Mouse (Mus musculus) liver, embryonic 16.5 days (tissue): Measurements from ENCODE around the gene Il17rd. TPM values are rescaled to one million over a fixed set of nuclear protein-coding genes. Genes with fewer than 3 reads are reported as not detected.
A peak's percentile ranks its signal among the peaks of the same experiment; 100 is the strongest.

Source experiments
- ATAC-seq: fragments of 200-750 bp; cut with Nextera tagmentation; 2 replicates; pipeline ENCODE4 v1.8.0; 2017; ENCODE audit warnings: low read depth, mild to moderate bottlenecking, moderate number of reproducible peaks, moderate library complexity
- H3K27ac ChIP-seq: fragments of 300-500 bp; sonication (generic); 2 replicates; pipeline ENCODE4 v1.5.1; 2014; ENCODE audit warnings: mild to moderate bottlenecking, low read length
- H3K27me3 ChIP-seq: fragments of 300-500 bp; sonication (generic); 2 replicates; pipeline ENCODE4 v1.6.1; 2014; ENCODE audit warnings: low read depth, low read length, mixed read lengths; ENCODE audit not compliant: control insufficient read depth, insufficient read depth
- H3K36me3 ChIP-seq: fragments of 300-500 bp; sonication (generic); 2 replicates; pipeline ENCODE4 v1.6.1; 2014; ENCODE audit warnings: mild to moderate bottlenecking; ENCODE audit not compliant: control insufficient read depth, insufficient read depth
- H3K4me1 ChIP-seq: fragments of 300-500 bp; sonication (generic); 2 replicates; pipeline ENCODE4 v1.6.1; 2014; ENCODE audit warnings: low read depth, low read length, mixed read lengths; ENCODE audit not compliant: control insufficient read depth
- H3K4me2 ChIP-seq: fragments of 300-500 bp; sonication (generic); 2 replicates; pipeline ENCODE4 v1.6.1; 2014; ENCODE audit warnings: low read depth, low read length, mixed read lengths
- H3K4me3 ChIP-seq: fragments of 300-500 bp; sonication (generic); 2 replicates; pipeline ENCODE4 v1.5.1; 2014; ENCODE audit warnings: low read depth, mild to moderate bottlenecking, low read length
- H3K9ac ChIP-seq: fragments of 300-500 bp; sonication (generic); 2 replicates; pipeline ENCODE4 v1.6.1; 2014; ENCODE audit warnings: low read depth, low read length
- H3K9me3 ChIP-seq: fragments of 300-500 bp; sonication (generic); replicated peaks from 2 replicates; pipeline ENCODE4 v1.6.1; 2016; ENCODE audit warnings: low read length; ENCODE audit not compliant: control insufficient read depth
- WGBS: fragments of 180-500 bp; shearing (Covaris S2); extraction: QIAGEN DNeasy Blood & Tissue Kit; methylation state at CpG from one replicate; pipeline ENCODE4 v1.1.7; 2014; ENCODE audit not compliant: insufficient replicate concordance; 5-methylcytosine and 5-hydroxymethylcytosine counted together
- polyA plus RNA-seq: library from polyadenylated mRNA; unstranded; fragments of >200 nt; fragmentation: Nextera tagmentation; extraction: Ambion mirVana; gene quantifications from 2 replicates; pipeline ENCODE4 v1.2.1, GENCODE M21; 2015

Il17rd gene
- polyA plus RNA-seq, 1 experiment from 2014 or later = 0.25 TPM

GRCm38 (mm10) chr14:27096779-27097178 is 58.0 kb downstream of the Il17rd start:
- Histone ChIP-seq H3K9ac (no peak overlapping the region), H3K27me3 (no peaks in the 10 kb centered on the region), H3K27ac (no peak overlapping the region), H3K4me3 (no peak overlapping the region), H3K4me2 (no peak overlapping the region), H3K36me3 (no peaks in the 10 kb centered on the region), H3K9me3 (no peaks in the 10 kb centered on the region), H3K4me1 (no peaks in the 10 kb centered on the region)
- WGBS = 20% methylated on average over 3 of the region's 3 CpGs
- ATAC-seq = no peak

GRCm38 (mm10) chr14:27101735-27102134 is 63.0 kb downstream of the Il17rd start:
- 44% methylated on average over 7 of the region's 7 CpGs for WGBS
- H3K27me3 ChIP-seq = no peaks in the 10 kb centered on the region
- H3K27ac ChIP-seq = peak overlapping the region; percentile 62
- H3K4me3 ChIP-seq = peak overlapping the region; percentile 12; the same call in 1 of the 2 replicates
- H3K4me1 ChIP-seq = no peaks in the 10 kb centered on the region; the same call in 1 of the 2 replicates
- no peaks in the 10 kb centered on the region for H3K36me3 ChIP-seq
- ATAC-seq = peak; percentile 89
- H3K4me2 ChIP-seq = peak overlapping the region; percentile 44
- H3K9ac ChIP-seq = no peak overlapping the region
- no peaks in the 10 kb centered on the region for H3K9me3 ChIP-seq

- no peak overlapping the region for H3K4me3 ChIP-seq
- no peak overlapping the region for H3K9ac ChIP-seq
- no peak overlapping the region for H3K27ac ChIP-seq
- WGBS = 59% methylated on average over 6 of the region's 6 CpGs
- H3K4me1 ChIP-seq = no peaks in the 10 kb centered on the region; the same call in 1 of the 2 replicates
- no peaks in the 10 kb centered on the region for H3K36me3 ChIP-seq
- H3K27me3 ChIP-seq = no peaks in the 10 kb centered on the region
- H3K4me2 ChIP-seq = no peak overlapping the region
- H3K9me3 ChIP-seq = no peaks in the 10 kb centered on the region
- ATAC-seq = no peak
These were observed 64.0 kb downstream of the Il17rd start for GRCm38 (mm10) chr14:27102720-27103119.

- 66% methylated on average over 12 of the region's 12 CpGs for WGBS
These were observed 67.2 kb downstream of the Il17rd start for GRCm38 (mm10) chr14:27105731-27106457.

GRCm38 (mm10) chr14:27108748-27109504 is 70.2 kb downstream of the Il17rd start:
- H3K4me2 ChIP-seq = no peak overlapping the region
- H3K27me3 ChIP-seq = no peaks in the 10 kb centered on the region
- WGBS = 44% methylated on average over 6 of the region's 6 CpGs
- H3K4me3 ChIP-seq = no peak overlapping the region
- no peaks in the 10 kb centered on the region for H3K4me1 ChIP-seq
- no peak overlapping the region for H3K9ac ChIP-seq
- H3K27ac ChIP-seq = no peak overlapping the region
- ATAC-seq = no peak
- H3K9me3 ChIP-seq = no peaks in the 10 kb centered on the region
- H3K36me3 ChIP-seq = no peaks in the 10 kb centered on the region

More at GRCm38 (mm10) chr14:27105731-27106457, 67.2 kb downstream of the Il17rd start:
- Histone ChIP-seq H3K27ac (no peak overlapping the region), H3K9me3 (no peaks in the 10 kb centered on the region), H3K4me3 (no peak overlapping the region), H3K27me3 (no peaks in the 10 kb centered on the region), H3K4me1 (no peaks in the 10 kb centered on the region; the same call in 1 of the 2 replicates), H3K4me2 (no peak overlapping the region), H3K9ac (no peak overlapping the region), H3K36me3 (no peaks in the 10 kb centered on the region)
- ATAC-seq = no peak

- Histone ChIP-seq H3K4me1 (no peaks in the 10 kb centered on the region), H3K27ac (no peak within 1 kb of the TSS), H3K4me2 (peak within 1 kb of the TSS; percentile 65), H3K9ac (peak within 1 kb of the TSS; percentile 36), H3K4me3 (peak within 1 kb of the TSS; percentile 58), H3K36me3 (no peaks in the 10 kb centered on the region), H3K9me3 (no peaks in the 10 kb centered on the region), H3K27me3 (peaks cover 14% of the 10 kb centered on the region)
- ATAC-seq = peak; percentile 80
- WGBS = under 1% methylated on average over 58 of the region's 58 CpGs
These were observed 75.9 kb downstream of the Il17rd start, which contains the start of gene Arhgef3 for GRCm38 (mm10) chr14:27114362-27115274. TSS of gene Arhgef3 (plus strand) at chr14:27114899.

GRCm38 (mm10) chr14:27115275-27115660 is 76.5 kb downstream of the Il17rd start:
- Histone ChIP-seq H3K4me2 (peak overlapping the region; percentile 65), H3K4me1 (no peaks in the 10 kb centered on the region), H3K27ac (no peak overlapping the region), H3K4me3 (peak overlapping the region; percentile 58), H3K9ac (no peak overlapping the region; the same call in 1 of the 2 replicates), H3K9me3 (no peaks in the 10 kb centered on the region), H3K36me3 (no peaks in the 10 kb centered on the region), H3K27me3 (peaks cover 14% of the 10 kb centered on the region)
- no peak for ATAC-seq
- WGBS = 22% methylated on average over 11 of the region's 11 CpGs

GRCm38 (mm10) chr14:27115991-27116390 is 77.2 kb downstream of the Il17rd start:
- H3K4me1 ChIP-seq = no peaks in the 10 kb centered on the region
- H3K27ac ChIP-seq = no peak overlapping the region
- 51% methylated on average over 6 of the region's 6 CpGs for WGBS
- no peaks in the 10 kb centered on the region for H3K9me3 ChIP-seq
- no peak overlapping the region for H3K4me3 ChIP-seq
- H3K36me3 ChIP-seq = no peaks in the 10 kb centered on the region
- H3K9ac ChIP-seq = no peak overlapping the region
- H3K4me2 ChIP-seq = no peak overlapping the region
- no peak for ATAC-seq
- H3K27me3 ChIP-seq = peaks cover 14% of the 10 kb centered on the region
